ENCODE assay signal across 19 mouse cellular contexts in the genomic region with DNA sequence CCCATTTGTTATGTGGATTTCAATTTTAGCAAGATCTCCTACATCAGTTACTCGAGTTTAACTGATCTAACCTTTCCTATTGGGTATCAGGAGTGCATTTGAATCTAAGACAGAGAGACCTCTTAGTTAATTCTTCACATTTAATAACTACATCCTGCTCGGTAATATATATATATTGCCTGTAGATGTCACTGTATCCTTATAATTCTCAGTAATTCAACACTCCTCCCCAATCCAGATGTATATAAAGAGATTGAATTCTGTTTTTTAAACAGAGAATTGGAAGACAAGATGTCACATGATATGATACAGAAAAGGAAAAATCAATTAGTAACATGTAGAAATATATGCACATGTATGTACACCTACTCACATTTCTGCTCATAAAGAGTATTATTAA.
A peak's percentile ranks its signal among the peaks of the same experiment; 100 is the strongest.
DNase-seq lines count a peak whose midpoint lies in the region; ATAC-seq and TF ChIP-seq lines count a peak whose summit lies in the region.
"Had no signal": no experiment of that assay in that cellular context is flagged by ENCODE, and none has a peak within 500 bp of the region (broad histone marks: within the 10 kb centered on the region; RNA-seq: fewer than 3 reads in every experiment).

No protein-coding gene starts in this region.

- peak; percentile 2; the same call in 1 of the 2 replicates for TF ChIP-seq RAD21 in MEL (IDR thresholded peaks at IDR 0.05; ENCODE audit: low read depth, low read length)

- H3K36me3 ChIP-seq in hindbrain, embryonic 14.5 days (replicated peaks; ENCODE audit: control insufficient read depth, insufficient read depth), result no peaks in the 10 kb centered on the region
- no peaks in the 10 kb centered on the region for H3K36me3 ChIP-seq in hindbrain, embryonic 12.5 days
- no peaks in the 10 kb centered on the region for H3K36me3 ChIP-seq in lung, postnatal 0 days (ENCODE audit: insufficient read depth, low read length)
- no peaks in the 10 kb centered on the region for H3K36me3 ChIP-seq in MEL (ENCODE audit: control insufficient read depth in 1 of 2, insufficient read depth in 2 of 2, low read length in 2 of 2)
- no peaks in the 10 kb centered on the region for H3K36me3 ChIP-seq in intestine, postnatal 0 days (ENCODE audit: control insufficient read depth, insufficient read depth)
- H3K36me3 ChIP-seq: heart, embryonic 15.5 days; kidney, embryonic 15.5 days had no signal

- H3K4me2 ChIP-seq in hindbrain, embryonic 14.5 days (replicated peaks), result no peak overlapping the region
- no peak overlapping the region for H3K4me2 ChIP-seq in hindbrain, embryonic 12.5 days (replicated peaks)
- no peak overlapping the region for H3K4me2 ChIP-seq in lung, postnatal 0 days (replicated peaks; ENCODE audit: low read depth, low read length)
- H3K4me2 ChIP-seq in intestine, postnatal 0 days (replicated peaks; ENCODE audit: low read depth), result no peak overlapping the region
- H3K4me2 ChIP-seq: heart, embryonic 15.5 days; kidney, embryonic 15.5 days; liver, embryonic 11.5 days had no signal

- 62% methylated on average over 2 of the region's 2 CpGs for WGBS in hindbrain, embryonic 14.5 days
- WGBS in hindbrain, embryonic 12.5 days, result 54% methylated on average over 2 of the region's 2 CpGs
- 33% methylated on average over 2 of the region's 2 CpGs for WGBS in lung, postnatal 0 days
- 36% methylated on average over 2 of the region's 2 CpGs for WGBS in intestine, postnatal 0 days

- TF ChIP-seq EP300 in lung, postnatal 0 days (IDR thresholded peaks at IDR 0.05), result no peak
- TF ChIP-seq EP300 in MEL (IDR thresholded peaks at IDR 0.05; ENCODE audit: low read depth in 1 of 2, low read length in 2 of 2), result no peak

- no peak overlapping the region for H3K9ac ChIP-seq in hindbrain, embryonic 14.5 days
- H3K9ac ChIP-seq in hindbrain, embryonic 12.5 days, result no peak overlapping the region
- H3K9ac ChIP-seq in lung, postnatal 0 days (replicated peaks; ENCODE audit: low read depth), result no peak overlapping the region
- H3K9ac ChIP-seq in MEL (ENCODE audit: control insufficient read depth, low read depth, low read length, poor library complexity, severe bottlenecking), result no peak overlapping the region
- H3K9ac ChIP-seq in intestine, postnatal 0 days (ENCODE audit: low read depth, low read length), result no peak overlapping the region
- H3K9ac ChIP-seq: heart, embryonic 15.5 days; kidney, embryonic 15.5 days; liver, postnatal 0 days had no signal

- no peak overlapping the region for H3K27ac ChIP-seq in hindbrain, embryonic 14.5 days
- no peak overlapping the region for H3K27ac ChIP-seq in hindbrain, embryonic 12.5 days
- no peak overlapping the region for H3K27ac ChIP-seq in lung, postnatal 0 days (ENCODE audit: low read length)
- H3K27ac ChIP-seq in MEL (ENCODE audit: control insufficient read depth, low read depth, low read length), result no peak overlapping the region
- no peak overlapping the region for H3K27ac ChIP-seq in intestine, postnatal 0 days (ENCODE audit: low read depth, low read length)
- H3K27ac ChIP-seq: gastrocnemius, adult 2 months; heart, embryonic 15.5 days; kidney, embryonic 15.5 days had no signal

- DNase-seq in hindbrain, embryonic 14.5 days (ENCODE audit: low spot score), result peak; percentile 53
- DNase-seq in lung, postnatal 0 days (ENCODE audit: low spot score), result peak; percentile 5
- no peak for DNase-seq in lung, postnatal 4 days
- DNase-seq in MEL (ENCODE audit: low read depth, low spot score) (no peak), liver (no peak)
- DNase-seq: adrenal gland, postnatal 10 days; cerebellum, adult 9-10 months; gastrocnemius, adult 2 months; heart, postnatal 4 days; kidney, adult 11 months; liver, postnatal 0 days; lung, postnatal 14 days had no signal

- no peak overlapping the region for H3K4me3 ChIP-seq in hindbrain, embryonic 14.5 days (replicated peaks; ENCODE audit: low read length)
- H3K4me3 ChIP-seq in hindbrain, embryonic 12.5 days, result no peak overlapping the region
- H3K4me3 ChIP-seq in lung, postnatal 0 days (ENCODE audit: low read depth, low read length), result no peak overlapping the region
- H3K4me3 ChIP-seq in MEL (ENCODE audit: control insufficient read depth in 1 of 2, insufficient read depth in 1 of 2, low read depth in 2 of 2, low read length in 2 of 2), result no peak overlapping the region
- H3K4me3 ChIP-seq in intestine, postnatal 0 days (ENCODE audit: low read depth, low read length), result no peak overlapping the region
- H3K4me3 ChIP-seq: gastrocnemius, adult 2 months; heart, embryonic 15.5 days; kidney, embryonic 15.5 days; megakaryocyte, embryonic 14.5 days had no signal

- TF ChIP-seq POLR2A in MEL (IDR thresholded peaks at IDR 0.05; ENCODE audit: control insufficient read depth in 1 of 2, insufficient read depth in 1 of 2, low read depth in 1 of 2, low read length in 2 of 2, poor library complexity in 1 of 2), result no peak

- no peaks in the 10 kb centered on the region for H3K27me3 ChIP-seq in hindbrain, embryonic 14.5 days (ENCODE audit: control insufficient read depth, insufficient read depth, low read length)
- H3K27me3 ChIP-seq in hindbrain, embryonic 12.5 days, result no peaks in the 10 kb centered on the region
- no peaks in the 10 kb centered on the region for H3K27me3 ChIP-seq in lung, postnatal 0 days (replicated peaks; ENCODE audit: insufficient read depth, low read length)
- H3K27me3 ChIP-seq in MEL (ENCODE audit: control insufficient read depth in 1 of 2, insufficient read depth in 2 of 2, low read length in 2 of 2), result no peaks in the 10 kb centered on the region
- H3K27me3 ChIP-seq in intestine, postnatal 0 days (replicated peaks; ENCODE audit: control insufficient read depth, insufficient read depth, low read length), result no peaks in the 10 kb centered on the region
- H3K27me3 ChIP-seq: heart, embryonic 15.5 days; megakaryocyte, embryonic 14.5 days had no signal

- no peak for TF ChIP-seq CTCF in lung, postnatal 0 days (IDR thresholded peaks at IDR 0.05)
- TF ChIP-seq CTCF in MEL (IDR thresholded peaks at IDR 0.05 in 2 of 3, conservative IDR thresholded peaks at IDR 0.05 in 1 of 3; ENCODE audit: control insufficient read depth in 1 of 3, insufficient read depth in 1 of 3, low read depth in 2 of 3, low read length in 3 of 3, poor library complexity in 1 of 3, severe bottlenecking in 1 of 3), result no peak
- TF ChIP-seq CTCF in intestine, postnatal 0 days (IDR thresholded peaks at IDR 0.05; ENCODE audit: low read depth), result no peak

- no peaks in the 10 kb centered on the region for H3K4me1 ChIP-seq in hindbrain, embryonic 14.5 days (replicated peaks; ENCODE audit: control insufficient read depth, insufficient read depth, low read length)
- H3K4me1 ChIP-seq in hindbrain, embryonic 12.5 days, result no peaks in the 10 kb centered on the region
- no peaks in the 10 kb centered on the region for H3K4me1 ChIP-seq in lung, postnatal 0 days (ENCODE audit: insufficient read depth, low read depth, low read length)
- H3K4me1 ChIP-seq in MEL (ENCODE audit: control insufficient read depth in 1 of 2, insufficient read depth in 2 of 2, low read length in 2 of 2), result no peaks in the 10 kb centered on the region
- H3K4me1 ChIP-seq in intestine, postnatal 0 days (replicated peaks; ENCODE audit: control insufficient read depth, insufficient read depth, low read length), result no peaks in the 10 kb centered on the region
- H3K4me1 ChIP-seq: heart, embryonic 15.5 days; kidney, embryonic 15.5 days; megakaryocyte, embryonic 14.5 days had no signal

- ATAC-seq in hindbrain, embryonic 14.5 days (ENCODE audit: low FRiP score), result no peak
- no peak for ATAC-seq in hindbrain, embryonic 12.5 days (ENCODE audit: low FRiP score)
- ATAC-seq in lung, postnatal 0 days, result no peak
- no peak for ATAC-seq in intestine, postnatal 0 days
- ATAC-seq: liver, postnatal 0 days; midbrain, embryonic 16.5 days had no signal

- H3K9me3 ChIP-seq in hindbrain, embryonic 14.5 days (ENCODE audit: control insufficient read depth, low read length), result no peaks in the 10 kb centered on the region
- H3K9me3 ChIP-seq in hindbrain, embryonic 12.5 days (replicated peaks), result no peaks in the 10 kb centered on the region
- no peaks in the 10 kb centered on the region for H3K9me3 ChIP-seq in lung, postnatal 0 days (ENCODE audit: low read length)
- no peaks in the 10 kb centered on the region for H3K9me3 ChIP-seq in MEL (replicated peaks; ENCODE audit: insufficient read depth, low read length)
- no peaks in the 10 kb centered on the region for H3K9me3 ChIP-seq in intestine, postnatal 0 days (ENCODE audit: control insufficient read depth)
- H3K9me3 ChIP-seq: heart, embryonic 15.5 days; kidney, embryonic 15.5 days; megakaryocyte, embryonic 14.5 days had no signal

- no peaks in the 10 kb centered on the region for H3K79me2 ChIP-seq in MEL (ENCODE audit: control insufficient read depth, insufficient read depth, low read length, poor library complexity)

TF ChIP-seq in MEL, 35 proteins besides CTCF, POLR2A, EP300 and RAD21 (continues in another document):
- TF ChIP-seq ZNF384 (IDR thresholded peaks at IDR 0.05; ENCODE audit: low read depth, low read length) (no peak), TAL1 (IDR thresholded peaks at IDR 0.05; ENCODE audit: low read length) (no peak), JUND (IDR thresholded peaks at IDR 0.05; ENCODE audit: low read depth, low read length) (no peak), ETS1 (IDR thresholded peaks at IDR 0.05; ENCODE audit: low read depth, low read length) (no peak), BHLHE40 (IDR thresholded peaks at IDR 0.05; ENCODE audit: borderline replicate concordance, low read depth, low read length) (no peak), CHD2 (IDR thresholded peaks at IDR 0.05; ENCODE audit: low read length) (no peak), ZC3H11A (IDR thresholded peaks at IDR 0.05; ENCODE audit: low read depth, low read length) (no peak), E2F4 (IDR thresholded peaks at IDR 0.05; ENCODE audit: borderline replicate concordance, low read depth, low read length) (no peak), MAZ (IDR thresholded peaks at IDR 0.05; ENCODE audit: low read depth, low read length) (no peak), UBTF (IDR thresholded peaks at IDR 0.05; ENCODE audit: borderline replicate concordance, insufficient read depth, low read depth, low read length) (no peak), MEF2A (IDR thresholded peaks at IDR 0.05; ENCODE audit: extremely low read depth, insufficient replicate concordance, low read depth, low read length, poor library complexity, severe bottlenecking) (no peak), GABPA (IDR thresholded peaks at IDR 0.05; ENCODE audit: low read depth, low read length) (no peak), SIN3A (IDR thresholded peaks at IDR 0.05; ENCODE audit: low read length) (no peak), USF2 (IDR thresholded peaks at IDR 0.05; ENCODE audit: borderline replicate concordance in 1 of 2, insufficient read depth in 1 of 2, low read depth in 1 of 2, low read length in 2 of 2) (no peak), ZMIZ1 (IDR thresholded peaks at IDR 0.05; ENCODE audit: low read depth, low read length) (no peak), SMC3 (IDR thresholded peaks at IDR 0.05; ENCODE audit: low read depth, low read length) (no peak), MYB (IDR thresholded peaks at IDR 0.05; ENCODE audit: low read depth, low read length) (no peak), POLR2AphosphoS5 (IDR thresholded peaks at IDR 0.05; ENCODE audit: borderline replicate concordance, low read depth, low read length) (no peak)

Comparison
In these comparisons a context has a peak if more than half of its experiments do, and no peak if none do; other contexts are left out.
1. DNase-seq: peak in hindbrain, embryonic 14.5 days (single experiment) and lung, postnatal 0 days (single experiment); none in lung, postnatal 4 days (0 of 2), MEL (single experiment) and liver (single experiment).